Mouse (Mus musculus) testis, postnatal 14 days (tissue): ENCODE results near the gene Nhs.
"Not testable (repeated sequence)": the region's sequence is repeated elsewhere in the genome, so short reads cannot be mapped to it uniquely, and the experiment has no call there.

Experiments used
- DNase-seq: peaks from one replicate; pipeline ENCODE4 v3.0.0; 2021; ENCODE audit warnings: low spot score

Gene Nhs

DNA sequence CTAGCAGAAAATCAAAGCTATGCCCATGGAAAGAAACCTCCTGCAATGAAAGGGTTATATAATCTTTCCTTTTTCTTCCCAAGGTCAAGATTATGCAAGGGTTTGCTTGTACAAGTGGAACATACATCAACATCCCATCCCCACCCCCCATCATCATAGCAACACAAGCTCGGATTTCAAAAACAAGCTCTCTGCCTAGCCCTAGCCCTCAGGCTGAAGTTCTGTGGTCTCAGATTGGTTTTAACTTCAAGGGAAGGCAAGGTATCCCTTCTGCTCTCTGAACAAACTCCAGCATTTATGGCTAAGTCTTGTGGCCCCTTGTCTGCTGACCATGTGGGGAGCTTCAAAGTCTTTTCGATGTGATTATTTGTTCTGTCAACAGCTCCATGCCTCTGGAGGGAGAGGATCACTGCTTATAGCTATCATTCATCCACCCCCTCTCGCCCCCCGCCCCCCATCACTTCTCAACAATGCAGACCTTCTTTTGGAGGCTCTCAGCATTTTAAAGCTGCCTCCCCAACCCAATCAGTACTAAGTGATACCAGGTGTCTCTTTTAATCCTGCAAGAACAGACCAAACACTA, 216.3 kb downstream of the Nhs start:
- DNase-seq = no peak

DNA sequence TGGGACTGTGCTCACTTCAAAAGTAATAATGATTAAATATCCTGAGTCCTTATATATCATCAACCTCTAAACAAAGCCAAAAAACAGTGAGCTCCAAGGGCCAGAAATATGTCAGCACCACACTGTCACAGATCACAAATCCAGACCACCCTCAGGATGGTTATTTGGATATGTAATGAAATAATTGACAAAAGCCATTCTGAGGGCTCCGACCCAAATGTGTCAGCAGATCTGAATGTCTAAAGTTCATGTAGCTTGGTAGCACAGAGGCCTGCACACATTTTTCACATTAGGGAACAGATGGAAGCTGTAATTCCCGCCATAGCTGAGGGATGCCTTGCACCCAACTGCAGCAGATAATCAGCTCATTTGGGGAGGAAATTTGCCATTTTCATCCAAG, 218.8 kb downstream of the Nhs start:
- DNase-seq = no peak

DNA sequence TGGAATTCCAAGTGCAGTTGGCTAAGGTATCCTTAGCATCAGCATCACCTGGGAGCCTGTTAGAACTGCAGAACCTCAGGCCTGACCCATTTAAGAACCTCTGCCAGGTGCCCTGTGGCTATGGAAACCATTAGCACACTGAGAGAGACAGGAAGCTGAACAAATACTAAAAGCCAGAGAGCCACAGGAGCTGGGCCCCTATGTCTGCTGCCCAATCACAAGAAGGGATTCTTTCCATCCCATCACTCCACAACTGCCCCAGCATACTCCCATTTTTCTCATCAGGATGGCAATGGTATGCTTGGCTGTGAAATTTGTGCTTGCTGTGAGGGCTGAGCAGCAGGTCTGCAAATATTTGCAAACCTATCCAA, 232.9 kb downstream of the Nhs start:
- no peak for DNase-seq

DNA sequence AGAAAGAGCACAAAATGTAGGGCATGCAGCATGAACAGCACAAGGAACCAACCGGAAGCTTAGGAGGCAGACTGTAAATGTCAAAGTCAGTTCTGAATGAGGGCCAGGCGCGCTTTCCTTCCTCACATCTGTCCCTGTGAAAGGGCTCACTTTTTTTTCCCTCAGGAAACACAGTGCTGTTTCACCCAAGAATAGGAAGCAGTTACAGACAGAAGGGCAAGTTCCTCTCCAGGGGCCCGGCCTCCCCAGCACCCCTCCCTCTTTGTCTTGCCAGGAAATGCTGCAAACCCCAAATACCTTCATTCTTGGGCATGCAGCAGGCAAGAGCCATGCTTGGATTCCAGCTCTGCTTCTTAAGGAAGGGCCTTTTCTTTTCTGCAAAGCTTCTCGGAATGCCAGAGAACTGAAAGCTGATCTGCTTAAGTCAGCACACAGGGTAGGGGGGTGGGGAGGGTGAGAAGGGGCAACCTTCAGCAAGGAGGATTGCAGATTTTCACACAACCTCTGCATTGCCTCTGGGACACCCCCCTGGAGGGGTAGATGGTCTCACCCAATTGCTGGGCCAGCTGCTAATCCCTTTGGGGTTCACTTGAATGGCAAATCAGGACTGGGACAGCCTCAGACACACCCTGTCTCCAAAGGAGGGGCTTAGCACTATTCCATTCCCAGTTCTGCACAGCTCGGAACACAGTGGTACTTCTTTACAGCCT, 233.4 kb downstream of the Nhs start:
- DNase-seq = no peak

DNA sequence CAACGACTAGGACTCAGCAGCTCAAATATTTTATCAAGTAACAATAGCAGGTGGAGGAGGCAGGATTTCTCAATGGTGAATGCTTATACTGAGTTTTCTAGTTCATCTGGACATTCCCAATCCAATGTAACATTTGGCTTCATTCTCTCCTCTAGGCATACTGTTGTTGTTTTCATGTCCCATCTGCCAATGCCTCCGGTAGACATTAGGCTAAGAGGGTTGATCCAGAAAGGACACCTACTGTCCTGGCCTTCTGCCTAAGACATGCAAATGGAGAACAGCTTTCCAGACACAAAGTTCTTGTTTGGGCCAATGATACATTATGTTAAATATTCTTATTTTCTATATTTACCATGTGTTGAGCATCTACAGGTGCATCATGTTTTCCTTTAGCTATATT, 236.9 kb downstream of the Nhs start:
- DNase-seq = no peak

DNA sequence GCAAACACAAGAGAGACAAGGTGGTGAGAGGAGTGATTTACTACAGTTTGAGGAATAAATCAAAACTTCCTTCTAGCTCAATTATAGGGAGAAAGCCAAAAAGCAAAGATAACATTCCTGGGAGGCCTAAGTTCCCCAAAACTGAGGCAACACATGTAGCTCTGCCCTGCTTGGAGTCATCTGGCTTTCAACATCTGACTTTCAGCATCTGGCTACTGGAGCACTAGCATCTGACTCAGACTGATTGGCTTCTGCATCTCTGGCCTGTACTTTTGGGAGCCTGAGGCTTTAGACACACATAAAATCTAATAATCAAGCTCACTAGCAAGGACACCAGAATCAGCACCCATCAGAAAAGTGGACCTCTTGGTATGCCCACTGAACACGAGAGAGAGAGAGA, 237.9 kb downstream of the Nhs start:
- no peak for DNase-seq

DNA sequence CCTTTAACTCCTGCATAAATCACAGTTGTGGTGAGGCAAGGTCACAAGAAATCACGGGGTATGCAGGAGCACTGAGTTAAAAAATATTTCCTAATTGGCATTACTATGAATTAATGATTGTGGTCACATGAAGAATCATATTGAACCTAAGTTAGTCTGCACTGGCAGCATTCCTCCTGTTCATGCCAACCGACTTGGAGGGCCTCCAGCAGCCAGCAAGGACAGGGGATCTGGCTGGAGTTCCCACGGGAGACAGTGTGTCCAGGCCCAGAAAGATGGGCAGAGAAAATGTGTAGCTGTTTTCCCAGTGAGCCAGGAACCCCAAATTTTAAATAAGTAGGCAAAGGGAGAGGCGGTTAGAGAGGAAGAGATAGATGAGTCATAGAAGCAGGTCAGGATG, 249.6 kb downstream of the Nhs start:
- no peak for DNase-seq

DNA sequence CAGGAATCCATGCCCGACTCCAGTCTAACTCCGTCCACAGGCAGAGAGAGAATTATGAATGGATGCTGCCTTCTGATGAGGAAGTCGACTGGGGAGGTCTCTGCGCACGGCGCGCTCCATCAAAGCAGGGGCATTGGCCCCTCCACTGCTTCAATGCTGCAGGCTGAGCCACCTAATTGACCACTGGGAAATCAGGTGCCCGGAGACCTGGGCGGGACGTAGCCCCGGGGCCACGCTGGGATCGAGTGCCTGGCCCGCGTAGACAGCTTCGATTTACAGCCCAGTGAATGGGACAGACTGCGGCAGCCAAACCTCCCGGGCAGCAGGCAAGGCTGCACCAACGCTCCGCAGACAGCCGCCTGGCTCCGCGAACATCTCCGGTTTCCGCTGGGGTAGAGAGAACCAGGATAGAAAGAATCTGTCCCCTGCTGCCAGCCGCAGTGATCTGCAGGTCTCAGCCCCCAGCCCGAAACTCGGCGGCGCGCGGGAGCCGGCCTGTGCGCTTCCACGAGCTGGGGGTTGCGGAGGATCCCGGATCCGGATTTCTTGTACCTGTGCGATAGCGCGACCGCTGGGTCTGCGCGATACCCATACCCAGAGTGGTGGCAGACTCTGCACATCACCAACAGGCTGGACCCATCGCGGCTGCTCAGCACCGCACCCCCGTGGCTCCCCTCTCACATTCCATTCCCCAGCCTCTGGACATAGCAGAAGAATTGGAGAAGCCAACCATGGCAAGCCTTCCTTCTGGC, 250.7 kb downstream of the Nhs start:
- no peak for DNase-seq

DNA sequence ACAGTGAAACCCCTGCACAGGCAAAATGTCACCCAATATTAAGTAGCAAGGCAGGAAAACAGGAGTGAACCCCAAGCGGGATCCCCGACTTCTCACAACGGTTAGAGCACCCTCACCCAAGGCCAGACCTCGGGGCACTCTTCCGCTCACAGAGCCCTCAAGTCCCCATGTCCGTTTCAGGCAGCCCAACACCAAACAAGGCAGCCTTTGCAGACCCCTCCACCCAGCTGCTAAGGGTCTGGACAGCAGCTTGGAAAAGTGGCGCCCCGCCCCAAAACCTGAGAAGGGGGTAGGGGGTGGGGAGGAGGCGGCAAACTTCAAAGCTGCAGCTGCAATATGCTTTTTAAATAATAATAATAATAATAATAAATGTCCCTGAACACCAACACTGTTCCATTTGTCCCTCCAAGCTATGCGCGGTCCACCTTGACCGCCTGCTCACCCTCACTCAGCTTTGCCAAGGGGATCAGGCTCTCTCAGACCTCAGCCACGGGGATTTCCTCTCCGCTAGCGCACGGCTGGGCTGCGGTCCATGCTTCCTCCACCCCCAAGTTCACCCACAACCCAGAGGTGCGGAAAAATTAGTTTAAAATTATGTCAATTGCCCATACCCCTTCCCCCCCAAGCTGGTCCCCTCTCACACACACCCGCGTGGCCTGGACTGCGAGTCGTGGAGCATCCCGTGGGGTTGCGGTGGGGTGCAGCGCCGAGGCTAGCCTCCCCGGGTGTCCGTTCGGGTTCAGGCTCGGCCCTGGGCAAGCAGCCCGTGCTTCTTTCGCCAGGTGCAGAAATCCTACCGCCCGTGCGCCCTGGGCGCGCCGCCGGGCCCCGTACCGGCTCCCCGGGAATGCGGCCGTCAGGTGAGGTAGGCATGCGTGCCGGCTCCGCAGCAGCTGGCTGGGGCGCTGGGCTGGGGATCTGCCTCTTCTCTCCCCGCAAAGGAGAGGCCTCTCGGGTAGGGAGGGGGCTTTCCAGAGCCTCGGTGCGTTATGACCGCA, 251.6 kb downstream of the Nhs start:
- no peak for DNase-seq

DNA sequence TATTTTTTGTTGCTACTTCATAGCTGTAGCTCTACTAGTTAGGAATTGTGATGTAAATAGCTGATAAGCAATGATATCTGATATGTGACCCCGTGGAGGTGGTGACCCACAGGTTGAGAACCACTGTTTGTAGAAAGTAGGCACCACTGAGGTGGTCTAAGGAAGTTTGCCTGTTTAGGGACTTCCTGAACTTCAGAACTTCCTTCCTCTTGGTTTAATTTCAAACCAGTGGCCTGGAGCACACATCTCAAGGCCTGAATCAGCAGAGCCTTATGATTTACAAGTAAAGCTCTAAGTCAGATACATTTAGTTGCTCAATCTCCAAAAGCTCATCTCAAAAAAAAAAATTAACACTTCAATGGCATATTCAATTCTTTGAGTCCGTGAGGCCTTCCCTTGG, 265.1 kb downstream of the Nhs start:
- no peak for DNase-seq

DNA sequence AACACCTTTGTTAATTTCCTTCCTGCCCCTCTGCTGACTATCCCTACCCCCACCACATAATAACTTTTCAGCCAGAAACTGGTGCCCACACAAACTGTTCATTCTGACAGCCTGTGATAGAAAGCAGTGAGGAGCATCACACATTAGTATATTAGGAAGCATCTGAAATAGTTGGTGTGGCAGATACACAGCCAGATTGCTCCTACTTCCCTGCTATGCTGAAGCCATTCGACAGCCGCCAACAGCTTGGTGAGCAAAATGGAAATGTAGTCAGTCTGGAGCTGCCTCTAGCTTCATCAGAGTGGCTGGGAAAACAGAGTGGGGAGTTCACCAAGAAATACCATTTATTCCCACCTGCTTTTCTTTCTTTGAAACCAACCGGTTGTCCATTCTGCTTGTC, 275.9 kb downstream of the Nhs start:
- no peak for DNase-seq

DNA sequence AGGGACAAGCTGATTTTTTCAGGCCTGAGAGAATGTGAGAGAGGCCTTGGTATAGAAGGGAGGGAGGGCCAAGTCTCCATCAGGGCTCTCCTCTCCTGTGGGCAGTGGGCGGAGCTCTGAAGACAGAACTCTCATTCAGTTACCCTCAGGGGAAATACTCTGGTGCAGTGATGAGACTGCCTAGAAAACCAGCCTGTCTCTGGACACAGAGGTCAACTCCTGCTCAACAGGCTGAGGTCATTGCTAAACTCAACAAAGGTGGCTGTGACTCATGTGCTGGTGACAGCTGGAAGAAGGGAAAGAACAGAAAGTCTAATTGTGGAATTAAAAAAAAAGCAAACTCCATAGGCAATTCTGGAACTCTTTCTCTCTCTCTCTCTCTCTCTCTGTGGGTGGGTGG, 282.4 kb downstream of the Nhs start:
- DNase-seq = no peak

DNA sequence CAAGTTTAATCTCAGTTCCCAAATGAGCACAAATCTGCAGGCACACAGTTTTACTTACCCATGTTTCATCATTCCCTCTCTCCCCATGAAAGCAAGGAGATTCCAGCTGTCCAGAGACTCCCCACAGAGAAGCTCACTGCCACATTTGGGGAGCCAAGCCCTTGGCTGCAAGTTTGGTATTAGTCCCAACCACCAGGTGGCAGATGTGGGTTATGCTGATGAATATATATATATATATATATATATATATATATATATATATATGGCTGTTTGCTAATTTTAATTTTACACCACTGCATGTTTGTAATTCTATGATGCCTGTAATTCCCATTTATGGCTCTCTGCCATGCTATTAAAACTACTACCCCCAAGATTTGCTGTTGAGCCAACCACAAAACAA, 286.0 kb downstream of the Nhs start:
- DNase-seq = no peak

DNA sequence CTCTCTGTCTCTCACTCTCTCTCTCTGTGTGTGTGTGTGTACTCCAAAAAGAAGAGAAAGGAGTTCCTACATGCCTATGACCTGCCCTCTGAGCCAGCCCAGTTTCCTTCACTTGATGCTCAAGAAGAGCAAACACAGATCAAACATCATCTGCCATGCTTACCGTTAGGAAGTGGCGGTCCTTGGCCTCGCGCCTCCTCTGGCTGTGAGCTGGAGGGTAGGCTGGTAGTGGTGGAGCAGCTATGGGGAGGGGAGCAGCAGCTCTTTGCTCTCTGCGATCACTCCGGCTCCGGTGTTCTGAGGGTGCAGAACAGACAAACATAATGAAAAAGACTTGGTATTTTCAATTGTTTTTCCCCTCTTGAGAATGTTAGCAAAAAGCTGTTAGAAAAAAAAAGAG, 288.2 kb downstream of the Nhs start:
- DNase-seq = no peak

DNA sequence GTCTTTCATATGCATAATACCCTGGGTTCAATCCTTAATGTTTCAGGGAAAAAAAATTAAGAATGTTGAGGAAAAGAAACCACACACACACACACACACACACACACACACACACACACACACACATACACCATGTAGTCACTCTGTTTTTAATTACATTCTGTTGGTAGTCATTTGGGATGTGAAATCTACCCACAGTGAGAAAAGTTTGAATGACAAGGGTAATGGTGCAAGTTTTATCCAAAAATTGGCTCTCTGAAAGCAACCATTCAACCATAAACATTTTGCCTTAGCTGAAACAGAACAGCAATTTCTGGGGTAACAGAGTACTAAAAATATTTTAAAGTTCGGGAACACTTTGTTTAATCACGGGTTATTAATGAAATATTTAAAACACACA, 303.9 kb downstream of the Nhs start:
- no peak for DNase-seq

DNA sequence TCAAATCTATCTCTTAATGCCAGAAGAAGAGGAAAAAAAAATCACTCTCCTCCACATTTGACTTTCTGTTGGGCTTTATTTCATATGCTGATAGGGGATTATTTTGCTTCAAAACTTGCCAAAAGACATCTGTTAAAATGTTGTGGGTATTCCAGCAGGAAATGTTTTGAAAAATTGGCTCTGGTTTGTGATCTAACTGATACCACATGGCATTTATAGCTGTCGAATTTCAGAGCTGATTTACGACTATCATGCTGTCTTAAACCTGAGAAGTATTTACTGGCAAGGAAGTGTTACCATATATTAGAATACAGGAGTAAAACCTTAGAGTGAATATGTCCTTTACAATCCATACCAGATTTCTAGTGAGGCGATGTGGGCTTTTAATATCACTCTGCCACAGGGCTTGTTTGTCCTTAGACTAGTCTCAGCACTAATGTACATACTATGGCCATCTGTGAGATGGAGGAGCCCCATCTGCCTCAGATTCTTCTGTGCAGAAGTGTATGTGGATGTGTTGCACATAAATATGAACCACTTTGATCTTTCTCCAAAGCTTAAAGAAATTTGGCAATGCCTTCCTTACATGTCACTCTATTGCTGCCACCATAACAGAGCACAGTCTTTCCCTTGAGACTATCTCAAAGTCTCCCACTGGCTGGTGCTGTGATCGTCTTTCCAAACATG, 305.8 kb downstream of the Nhs start:
- no peak for DNase-seq

DNA sequence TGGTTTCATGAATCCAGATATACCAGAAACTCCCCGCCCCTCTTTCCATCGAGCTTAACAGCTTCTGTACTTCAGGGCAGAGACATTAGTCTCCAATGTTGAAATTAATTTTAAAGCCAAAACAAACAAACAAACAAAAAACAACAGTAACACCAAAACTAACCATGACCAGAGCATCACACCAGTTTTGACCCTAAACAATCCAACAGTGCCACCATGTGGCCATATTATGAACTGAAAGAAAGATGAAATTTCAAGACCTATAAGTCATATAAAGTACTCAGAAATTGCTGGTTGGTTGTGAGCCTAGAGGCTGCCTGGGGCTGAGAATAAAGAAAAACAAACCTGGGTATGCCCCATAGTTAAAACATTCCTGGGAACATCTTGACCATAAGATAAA, 333.3 kb downstream of the Nhs start:
- DNase-seq = not testable (repeated sequence)

DNA sequence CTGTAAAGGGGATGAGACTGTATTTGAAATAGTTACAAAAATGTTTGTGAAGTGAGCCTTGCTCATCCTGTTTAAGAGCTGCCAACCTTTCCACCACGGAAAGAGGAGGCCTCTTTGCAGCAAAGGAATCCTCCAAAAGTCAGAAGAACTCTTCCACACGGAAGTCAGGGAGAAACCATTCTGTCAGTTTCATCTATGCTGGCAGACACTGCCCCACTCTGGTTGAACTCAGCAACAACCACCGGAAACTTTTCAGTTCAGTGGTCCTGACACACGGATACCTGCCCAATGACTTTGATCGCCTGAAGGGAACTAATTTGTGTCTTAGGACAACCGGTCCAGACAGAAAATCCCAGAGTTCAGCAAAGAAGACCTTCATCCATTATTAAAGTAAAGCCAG, 369.3 kb downstream of the Nhs start:
- no peak for DNase-seq
